Mouse (Mus musculus): Measurements from ENCODE around the gene Slc1a1. TPM values are rescaled to one million over a fixed set of nuclear protein-coding genes. Genes with fewer than 3 reads are reported as not detected.

The Slc1a1 gene
- total and polyA plus RNA-seq, 3 experiments: 1.3 to 2.9 (median 2.2) TPM

GRCm38 (mm10) chr19:28827697-28828328, 7.0 kb upstream of the Slc1a1 start:
- H3K9ac ChIP-seq (ENCODE audit: low read depth, low read length): peak overlapping the region; percentile 18; the same call in 1 of the 2 replicates

DNA sequence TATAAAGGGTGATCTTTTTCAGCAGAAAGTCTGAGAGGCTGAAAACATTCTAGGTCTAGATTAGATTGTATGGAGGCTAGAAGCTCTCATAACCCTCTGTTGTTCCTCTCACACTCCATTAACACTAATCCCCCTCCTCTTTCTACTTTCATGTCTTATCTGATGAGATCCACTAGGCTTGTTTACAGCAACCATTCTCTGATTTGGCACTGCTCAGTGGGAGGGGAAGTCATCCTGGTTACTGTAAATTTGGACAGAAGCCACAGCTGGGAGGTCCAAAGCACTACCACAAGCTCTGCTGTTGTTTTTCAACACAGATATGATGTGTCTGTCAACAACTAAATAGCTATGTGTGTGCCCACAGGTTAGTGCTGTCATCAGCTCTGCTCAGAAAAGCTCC, 3.5 kb upstream of the Slc1a1 start:
- H3K27me3 ChIP-seq (ENCODE audit: control insufficient read depth, insufficient read depth, low read length): peaks cover 3% of the 10 kb centered on the region; the same call in 1 of the 2 replicates
- H3K4me1 ChIP-seq (ENCODE audit: control insufficient read depth, insufficient read depth, low read length): no peaks in the 10 kb centered on the region
- H3K79me2 ChIP-seq (replicated peaks; ENCODE audit: control insufficient read depth, insufficient read depth, low read length): no peaks in the 10 kb centered on the region
- H3K4me3 ChIP-seq: no peak overlapping the region
- DNase-seq: no peak
- H3K36me3 ChIP-seq (ENCODE audit: control insufficient read depth, insufficient read depth, low read length): no peaks in the 10 kb centered on the region
- intact Hi-C loops (cut with DNase I): no loop called here
- H3K27ac ChIP-seq: no peak overlapping the region
- TF ChIP-seq POLR2A (IDR thresholded peaks at IDR 0.05; ENCODE audit: insufficient read depth, low read depth, low read length) (no peak), CTCF (IDR thresholded peaks at IDR 0.05) (no peak)
- H3K9ac ChIP-seq (ENCODE audit: low read depth, low read length): no peak overlapping the region

More at GRCm38 (mm10) chr19:28827697-28828328, 7.0 kb upstream of the Slc1a1 start:
- DNase-seq: peak in 1 of 2 experiments; percentile 18
- TF ChIP-seq POLR2A (IDR thresholded peaks at IDR 0.05; ENCODE audit: insufficient read depth, low read depth, low read length): no peak
- TF ChIP-seq EP300 (IDR thresholded peaks at IDR 0.05; ENCODE audit: insufficient read depth, low read depth, low read length): no peak
- TF ChIP-seq CTCF (IDR thresholded peaks at IDR 0.05): no peak
- Histone ChIP-seq H3K27me3 (ENCODE audit: control insufficient read depth, insufficient read depth, low read length) (no peaks in the 10 kb centered on the region), H3K79me2 (replicated peaks; ENCODE audit: control insufficient read depth, insufficient read depth, low read length) (no peaks in the 10 kb centered on the region), H3K27ac (no peak overlapping the region), H3K4me1 (ENCODE audit: control insufficient read depth, insufficient read depth, low read length) (no peaks in the 10 kb centered on the region), H3K36me3 (ENCODE audit: control insufficient read depth, insufficient read depth, low read length) (no peaks in the 10 kb centered on the region), H3K4me3 (no peak overlapping the region)
- 26% methylated on average over 15 of the region's 15 CpGs for WGBS
- intact Hi-C loops (cut with DNase I): no loop called here

GRCm38 (mm10) chr19:28832605-28833004, 2.2 kb upstream of the Slc1a1 start:
- Histone ChIP-seq H3K27ac (no peak overlapping the region), H3K4me3 (no peak overlapping the region), H3K79me2 (replicated peaks; ENCODE audit: control insufficient read depth, insufficient read depth, low read length) (no peaks in the 10 kb centered on the region), H3K4me1 (ENCODE audit: control insufficient read depth, insufficient read depth, low read length) (no peaks in the 10 kb centered on the region), H3K9ac (ENCODE audit: low read depth, low read length) (no peak overlapping the region), H3K36me3 (ENCODE audit: control insufficient read depth, insufficient read depth, low read length) (no peaks in the 10 kb centered on the region), H3K27me3 (ENCODE audit: control insufficient read depth, insufficient read depth, low read length) (peaks cover 3% of the 10 kb centered on the region; the same call in 1 of the 2 replicates)
- WGBS: 91% methylated on average over 3 of the region's 3 CpGs
- DNase-seq: no peak
- intact Hi-C loops (cut with DNase I): no loop called here
- TF ChIP-seq CTCF (IDR thresholded peaks at IDR 0.05): no peak
- no peak for TF ChIP-seq EP300 (IDR thresholded peaks at IDR 0.05; ENCODE audit: insufficient read depth, low read depth, low read length)
- TF ChIP-seq POLR2A (IDR thresholded peaks at IDR 0.05; ENCODE audit: insufficient read depth, low read depth, low read length): no peak

DNA sequence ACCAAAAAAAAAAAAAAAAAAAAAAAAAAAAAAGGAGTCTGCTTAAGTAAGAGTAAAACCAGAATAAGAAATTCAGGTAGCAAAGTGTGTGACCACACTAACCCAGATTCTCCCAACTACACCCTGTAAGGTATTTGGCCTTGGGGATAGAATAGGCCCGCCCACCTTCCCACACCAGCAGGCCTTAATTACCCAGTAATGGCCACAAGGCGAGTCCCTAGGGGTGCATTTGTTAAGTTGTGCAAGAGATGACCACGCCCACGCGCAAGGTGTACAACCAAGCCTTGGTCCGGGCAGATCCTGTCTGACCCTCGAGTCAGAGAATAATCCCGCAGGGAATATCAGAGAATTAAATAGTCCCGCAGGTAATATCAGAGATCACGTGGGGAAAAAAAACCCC, 461 bp upstream of the Slc1a1 start:
- H3K4me3 ChIP-seq: peak overlapping the region; percentile 56
- H3K27me3 ChIP-seq (ENCODE audit: control insufficient read depth, insufficient read depth, low read length): peaks cover 3% of the 10 kb centered on the region; the same call in 1 of the 2 replicates

DNA sequence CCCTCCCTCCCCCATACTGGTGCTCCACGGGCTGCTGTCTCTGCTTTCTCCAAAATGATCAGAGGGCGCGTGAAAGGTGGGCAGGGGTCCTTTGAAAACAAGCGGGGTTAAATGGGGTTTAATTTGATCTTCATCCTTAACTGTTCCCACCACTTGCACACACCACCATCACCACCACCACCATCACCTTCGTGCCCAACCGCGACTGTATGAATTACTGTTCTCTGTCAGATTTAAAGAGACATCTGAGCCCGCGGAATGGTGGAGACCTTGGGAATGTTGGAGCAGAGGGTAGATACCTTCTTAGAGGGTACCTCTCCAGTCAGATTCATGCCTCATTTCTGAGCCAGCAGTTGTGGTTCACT, 633 bp downstream of the Slc1a1 start:
- Histone ChIP-seq H3K9ac (ENCODE audit: low read depth, low read length) (no peak overlapping the region; the same call in 1 of the 2 replicates), H3K27ac (no peak overlapping the region), H3K36me3 (ENCODE audit: control insufficient read depth, insufficient read depth, low read length) (no peaks in the 10 kb centered on the region), H3K4me1 (ENCODE audit: control insufficient read depth, insufficient read depth, low read length) (no peaks in the 10 kb centered on the region), H3K79me2 (replicated peaks; ENCODE audit: control insufficient read depth, insufficient read depth, low read length) (no peaks in the 10 kb centered on the region), H3K27me3 (ENCODE audit: control insufficient read depth, insufficient read depth, low read length) (peaks cover 3% of the 10 kb centered on the region; the same call in 1 of the 2 replicates), H3K4me3 (peak overlapping the region; percentile 56)
- DNase-seq: no peak
- intact Hi-C loops (cut with DNase I): loop anchor here (5.0 kb wide), 1 partner anchor 42 kb away; no protein-coding TSS in a partner anchor
- no peak for TF ChIP-seq CTCF (IDR thresholded peaks at IDR 0.05)
- no peak for TF ChIP-seq POLR2A (IDR thresholded peaks at IDR 0.05; ENCODE audit: insufficient read depth, low read depth, low read length)
- TF ChIP-seq EP300 (IDR thresholded peaks at IDR 0.05; ENCODE audit: insufficient read depth, low read depth, low read length): no peak
- WGBS: 15% methylated on average over 9 of the region's 9 CpGs

More for the DNA sequence above, 461 bp upstream of the Slc1a1 start:
- Histone ChIP-seq H3K79me2 (replicated peaks; ENCODE audit: control insufficient read depth, insufficient read depth, low read length) (no peaks in the 10 kb centered on the region), H3K9ac (ENCODE audit: low read depth, low read length) (no peak overlapping the region), H3K36me3 (ENCODE audit: control insufficient read depth, insufficient read depth, low read length) (no peaks in the 10 kb centered on the region), H3K27ac (no peak overlapping the region), H3K4me1 (ENCODE audit: control insufficient read depth, insufficient read depth, low read length) (no peaks in the 10 kb centered on the region)
- DNase-seq: peak in 1 of 2 experiments; percentile 3
- WGBS: 23% methylated on average over 10 of the region's 10 CpGs
- intact Hi-C loops (cut with DNase I): no loop called here
- TF ChIP-seq POLR2A (IDR thresholded peaks at IDR 0.05; ENCODE audit: insufficient read depth, low read depth, low read length) (no peak), CTCF (IDR thresholded peaks at IDR 0.05) (no peak), EP300 (IDR thresholded peaks at IDR 0.05; ENCODE audit: insufficient read depth, low read depth, low read length) (no peak)

DNA sequence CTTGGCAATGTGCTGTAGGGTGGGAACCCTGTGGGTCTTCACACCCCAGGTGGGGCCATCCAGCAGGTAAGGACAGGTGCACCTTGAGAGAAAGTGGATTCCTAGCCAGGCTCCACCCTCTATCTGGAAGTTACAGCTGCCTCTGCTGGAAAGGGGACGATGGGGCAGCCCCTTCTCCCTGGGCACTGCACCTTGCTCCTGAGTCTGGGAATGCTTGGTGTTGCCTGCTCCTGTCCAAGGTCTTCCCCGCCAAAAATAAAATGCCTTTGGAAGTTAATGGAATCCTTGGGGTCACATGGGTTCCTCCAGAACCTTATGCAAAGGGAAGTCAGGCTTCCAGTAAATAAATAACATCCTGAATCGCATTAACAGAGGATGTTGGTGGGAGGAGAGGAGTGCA, 1.3 kb downstream of the Slc1a1 start:
- intact Hi-C loops (cut with DNase I): loop anchor here (5.0 kb wide), 1 partner anchor 41 kb away; no protein-coding TSS in a partner anchor
- WGBS: 54% methylated on average over 3 of the region's 3 CpGs
- TF ChIP-seq CTCF (IDR thresholded peaks at IDR 0.05): no peak
- no peak for TF ChIP-seq EP300 (IDR thresholded peaks at IDR 0.05; ENCODE audit: insufficient read depth, low read depth, low read length)
- TF ChIP-seq POLR2A (IDR thresholded peaks at IDR 0.05; ENCODE audit: insufficient read depth, low read depth, low read length): no peak
- Histone ChIP-seq H3K4me1 (ENCODE audit: control insufficient read depth, insufficient read depth, low read length) (no peaks in the 10 kb centered on the region), H3K36me3 (ENCODE audit: control insufficient read depth, insufficient read depth, low read length) (no peaks in the 10 kb centered on the region), H3K4me3 (no peak overlapping the region), H3K27ac (no peak overlapping the region), H3K9ac (ENCODE audit: low read depth, low read length) (no peak overlapping the region), H3K79me2 (replicated peaks; ENCODE audit: control insufficient read depth, insufficient read depth, low read length) (no peaks in the 10 kb centered on the region), H3K27me3 (ENCODE audit: control insufficient read depth, insufficient read depth, low read length) (peaks cover 3% of the 10 kb centered on the region; the same call in 1 of the 2 replicates)
- DNase-seq: no peak
